Mouse (Mus musculus) midbrain, embryonic 14.5 days (tissue): ENCODE measurements around the gene Rsph3a. TPM values are rescaled to one million over a fixed set of nuclear protein-coding genes. Genes with fewer than 3 reads are reported as not detected.

Experiments used
- ATAC-seq: fragments of 200-750 bp; cut with Nextera tagmentation; 2 replicates; pipeline ENCODE4 v1.8.0; 2017; ENCODE audit warnings: moderate number of reproducible peaks, moderate library complexity; ENCODE audit not compliant: low FRiP score, low TSS enrichment
- DNase-seq: peaks from one replicate; pipeline ENCODE4 v3.0.0-alpha.2; 2015
- H3K27ac ChIP-seq: fragments of 300-500 bp; sonication (generic); replicated peaks from 2 replicates; pipeline ENCODE4 v1.5.1; 2014; ENCODE audit warnings: mild to moderate bottlenecking, low read depth, low read length, moderate library complexity
- H3K27me3 ChIP-seq: fragments of 300-500 bp; sonication (generic); 2 replicates; pipeline ENCODE4 v1.6.1; 2014; ENCODE audit warnings: low read length, control low read depth, mixed read lengths; ENCODE audit not compliant: control insufficient read depth, insufficient read depth
- H3K36me3 ChIP-seq: fragments of 300-500 bp; sonication (generic); 2 replicates; pipeline ENCODE4 v1.6.1; 2014; ENCODE audit warnings: low read length, control low read depth; ENCODE audit not compliant: control insufficient read depth, insufficient read depth
- H3K4me1 ChIP-seq: fragments of 300-500 bp; sonication (generic); 2 replicates; pipeline ENCODE4 v1.6.1; 2014; ENCODE audit warnings: mild to moderate bottlenecking, antibody characterized with exemption, low read length, control low read depth; ENCODE audit not compliant: control insufficient read depth, insufficient read depth
- H3K4me2 ChIP-seq: fragments of 300-500 bp; sonication (generic); 2 replicates; pipeline ENCODE4 v1.6.1; 2014; ENCODE audit warnings: mild to moderate bottlenecking, low read length, moderate library complexity
- H3K4me3 ChIP-seq: fragments of 300-500 bp; sonication (generic); replicated peaks from 2 replicates; pipeline ENCODE4 v1.5.1; 2014; ENCODE audit warnings: low read depth, low read length
- H3K9ac ChIP-seq: fragments of 300-500 bp; sonication (generic); replicated peaks from 2 replicates; pipeline ENCODE4 v1.6.1; 2014; ENCODE audit warnings: mild to moderate bottlenecking, low read length, moderate library complexity
- H3K9me3 ChIP-seq: fragments of 300-500 bp; sonication (generic); 2 replicates; pipeline ENCODE4 v1.6.1; 2016; ENCODE audit warnings: low read length, control low read depth, mixed read lengths; ENCODE audit not compliant: control insufficient read depth
- WGBS: fragments of 180-500 bp; shearing (Covaris S2); extraction: QIAGEN DNeasy Blood & Tissue Kit; methylation state at CpG from one replicate; pipeline ENCODE4 v1.1.7; 2014; 5-methylcytosine and 5-hydroxymethylcytosine counted together
- polyA plus RNA-seq: library from polyadenylated mRNA; unstranded; fragments of >200 nt; fragmentation: Nextera tagmentation; extraction: Ambion mirVana; gene quantifications from 2 replicates; pipeline ENCODE4 v1.2.1, GENCODE M21; 2014

Rsph3a gene
- polyA plus RNA-seq, 1 experiment from 2014 or later, result 84.0 TPM

DNA sequence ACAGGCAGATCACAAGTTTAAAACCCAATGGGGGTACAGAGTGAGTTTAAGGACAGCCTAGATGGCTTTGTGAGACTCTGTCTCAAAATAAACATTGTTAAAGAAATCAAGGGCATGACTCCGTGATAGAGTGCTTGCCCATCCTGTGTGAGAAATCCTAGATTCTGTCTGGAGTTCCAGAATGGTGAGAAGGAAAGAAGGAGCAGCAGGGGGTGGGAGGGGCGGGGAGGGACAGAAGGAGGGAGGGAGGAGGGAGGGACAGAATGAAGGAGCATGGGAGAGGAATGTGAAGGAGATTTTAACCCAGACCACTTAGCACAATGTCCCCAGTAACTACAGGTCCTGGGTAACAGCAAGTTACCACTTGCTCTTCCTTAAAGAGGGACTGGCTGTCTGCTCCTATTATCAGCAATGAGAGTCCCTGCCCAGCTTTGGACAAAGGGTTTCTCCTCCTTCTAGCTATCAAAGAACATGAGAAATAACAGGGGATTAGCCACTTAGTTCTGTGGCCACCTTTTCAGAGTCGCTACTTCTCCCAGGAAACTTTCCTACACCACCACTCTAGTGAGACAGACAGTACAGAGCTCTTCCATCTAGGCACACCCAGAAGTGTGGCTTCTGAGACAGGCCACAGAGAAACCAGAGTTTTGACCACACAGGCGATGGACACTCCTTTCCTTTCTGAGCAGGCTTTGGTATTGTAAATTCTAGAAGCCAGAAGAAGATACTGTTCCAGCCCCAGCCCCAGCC is 39.3 kb upstream of the Rsph3a start:
- Histone ChIP-seq H3K9me3 (peaks cover 2% of the 10 kb centered on the region; the same call in 1 of the 2 replicates), H3K27me3 (no peaks in the 10 kb centered on the region), H3K4me2 (no peak overlapping the region), H3K36me3 (no peaks in the 10 kb centered on the region), H3K27ac (no peak overlapping the region), H3K4me3 (no peak overlapping the region), H3K4me1 (no peaks in the 10 kb centered on the region), H3K9ac (no peak overlapping the region)
- 38% methylated on average over 4 of the region's 4 CpGs for whole genome bisulfite sequencing
- ATAC-seq (no peak), DNase-seq (no peak)

DNA sequence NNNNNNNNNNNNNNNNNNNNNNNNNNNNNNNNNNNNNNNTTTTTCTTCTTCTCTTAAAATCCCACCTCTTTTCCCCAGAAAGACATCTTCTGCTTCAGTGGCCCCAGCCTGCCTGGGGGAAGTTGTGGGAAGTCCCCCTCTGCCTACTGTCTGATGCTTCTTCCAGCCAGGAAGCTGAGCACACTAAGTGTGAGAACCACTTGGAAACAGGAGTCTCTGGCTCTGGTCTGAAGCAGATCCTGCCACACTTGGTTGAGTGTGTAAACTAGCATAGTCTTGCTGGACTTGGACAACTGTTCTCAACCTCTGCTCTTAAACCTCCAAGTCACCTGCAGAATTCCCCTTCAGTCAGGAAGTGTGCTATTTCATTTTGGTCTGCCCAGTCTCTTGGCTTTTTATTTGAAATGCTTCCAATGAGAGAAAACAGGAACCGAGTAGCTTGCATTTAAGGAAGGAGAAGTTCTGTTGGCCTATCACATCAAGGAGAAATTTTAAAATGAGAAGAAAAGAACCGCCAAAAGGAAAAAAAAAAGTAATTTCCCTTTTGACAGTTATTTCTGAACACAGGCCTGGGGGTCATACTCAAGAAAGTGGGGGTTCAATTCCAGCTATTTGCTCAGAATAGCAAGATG is 30.7 kb upstream of the Rsph3a start:
- Histone ChIP-seq H3K4me1 (no peaks in the 10 kb centered on the region), H3K27ac (no peak overlapping the region), H3K36me3 (no peaks in the 10 kb centered on the region), H3K4me3 (no peak overlapping the region), H3K4me2 (no peak overlapping the region), H3K9ac (no peak overlapping the region), H3K9me3 (peaks cover 5% of the 10 kb centered on the region; the same call in 1 of the 2 replicates), H3K27me3 (no peaks in the 10 kb centered on the region)
- 84% methylated on average over 2 of the region's 2 CpGs for WGBS
- DNase-seq (no peak), ATAC-seq (no peak)

DNA sequence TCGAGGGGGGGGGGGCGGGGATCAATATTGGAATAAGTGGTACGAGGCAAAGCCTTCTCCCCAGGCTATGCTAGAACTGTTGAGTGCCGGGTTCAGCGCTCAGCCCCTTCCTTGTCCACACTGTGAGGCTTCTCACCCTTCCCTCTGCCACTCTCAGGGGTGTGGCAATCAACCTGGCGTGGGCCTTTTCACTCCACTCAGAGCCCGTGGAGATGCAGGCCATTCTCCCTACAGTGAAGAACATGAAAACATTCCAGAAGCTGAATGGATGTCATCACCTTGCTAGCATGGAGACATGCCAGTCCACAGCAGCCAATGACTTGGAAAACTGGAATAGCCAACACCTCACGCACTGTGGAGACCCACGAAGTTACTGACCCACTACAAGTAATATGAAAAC is 29.6 kb upstream of the Rsph3a start:
- WGBS, result 80% methylated on average over 9 of the region's 9 CpGs
- peaks cover 5% of the 10 kb centered on the region; the same call in 1 of the 2 replicates for H3K9me3 ChIP-seq

DNA sequence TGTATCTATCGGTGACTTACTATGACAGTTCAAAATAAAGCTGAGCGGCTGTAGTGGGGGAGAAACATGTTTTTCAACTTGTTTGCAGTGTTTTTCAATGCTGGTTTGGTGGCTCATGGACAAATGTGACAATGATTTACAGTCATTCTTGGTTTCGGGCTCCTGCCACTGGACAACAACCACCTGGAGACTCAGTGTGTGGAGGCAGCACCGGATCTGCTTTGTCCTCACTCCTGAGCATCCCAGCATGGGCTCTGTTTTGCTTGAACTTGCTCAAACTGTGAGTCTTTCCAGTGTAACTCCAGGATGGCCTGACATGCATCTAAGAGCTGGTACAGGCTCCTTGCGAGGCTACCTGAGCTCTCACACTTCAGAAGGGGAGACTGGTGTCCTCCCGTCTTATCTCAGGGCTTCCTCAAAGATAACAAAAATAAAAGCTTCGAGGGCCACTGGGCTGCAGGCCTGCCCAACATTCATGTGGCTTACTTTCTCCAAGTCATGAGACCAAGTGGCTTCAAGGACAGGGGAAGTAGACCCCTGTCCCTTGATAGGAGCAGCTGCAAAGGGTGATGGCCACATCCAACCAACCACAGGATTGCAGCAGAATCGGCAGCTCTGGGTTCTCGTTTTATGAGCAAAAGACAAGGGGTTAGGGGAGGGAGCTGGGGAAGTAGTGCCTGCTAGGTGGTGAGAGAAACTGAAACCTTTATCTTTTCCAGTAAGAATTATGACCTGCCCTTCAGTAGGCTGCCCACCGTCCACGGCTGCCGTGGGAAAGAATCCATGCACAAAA is 28.4 kb upstream of the Rsph3a start:
- Histone ChIP-seq H3K4me1 (no peaks in the 10 kb centered on the region), H3K4me3 (no peak overlapping the region), H3K4me2 (no peak overlapping the region), H3K9ac (no peak overlapping the region), H3K27ac (no peak overlapping the region), H3K36me3 (no peaks in the 10 kb centered on the region), H3K9me3 (no peaks in the 10 kb centered on the region), H3K27me3 (no peaks in the 10 kb centered on the region)
- ATAC-seq (no peak), DNase-seq (no peak)
- WGBS, result 85% methylated on average over 12 of the region's 12 CpGs

More for the DNA sequence above, 29.6 kb upstream of the Rsph3a start:
- no peak overlapping the region for H3K4me3 ChIP-seq
- no peaks in the 10 kb centered on the region for H3K4me1 ChIP-seq
- DNase-seq (no peak), ATAC-seq (no peak)
- no peak overlapping the region for H3K4me2 ChIP-seq
- H3K36me3 ChIP-seq, result no peaks in the 10 kb centered on the region
- H3K27me3 ChIP-seq, result no peaks in the 10 kb centered on the region
- H3K9ac ChIP-seq, result no peak overlapping the region
- H3K27ac ChIP-seq, result no peak overlapping the region

DNA sequence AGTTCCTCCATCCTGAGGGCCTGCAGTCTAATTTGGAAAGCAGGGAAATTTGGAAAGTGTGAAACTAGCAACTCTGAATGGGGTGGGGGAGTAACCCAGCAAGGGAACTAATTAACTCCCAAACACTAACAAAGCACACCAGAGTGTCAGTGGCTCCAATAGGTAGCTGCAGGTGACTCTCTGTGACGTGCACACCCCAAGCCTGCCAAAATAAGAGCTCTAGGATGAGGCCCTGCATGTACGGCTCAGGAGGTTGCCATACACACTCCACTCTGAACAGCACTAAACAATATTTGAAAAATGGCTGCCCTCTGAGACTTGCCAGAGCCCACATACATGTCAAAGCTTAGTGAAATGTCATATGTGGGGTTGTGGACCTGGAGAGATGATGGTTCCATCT is 27.1 kb upstream of the Rsph3a start:
- no peaks in the 10 kb centered on the region for H3K9me3 ChIP-seq
- no peak overlapping the region for H3K9ac ChIP-seq
- H3K27ac ChIP-seq, result no peak overlapping the region
- ATAC-seq (no peak), DNase-seq (no peak)
- no peaks in the 10 kb centered on the region for H3K36me3 ChIP-seq
- no peaks in the 10 kb centered on the region for H3K27me3 ChIP-seq
- H3K4me3 ChIP-seq, result no peak overlapping the region
- no peak overlapping the region for H3K4me2 ChIP-seq
- WGBS, result 78% methylated on average over 2 of the region's 2 CpGs
- no peaks in the 10 kb centered on the region for H3K4me1 ChIP-seq

DNA sequence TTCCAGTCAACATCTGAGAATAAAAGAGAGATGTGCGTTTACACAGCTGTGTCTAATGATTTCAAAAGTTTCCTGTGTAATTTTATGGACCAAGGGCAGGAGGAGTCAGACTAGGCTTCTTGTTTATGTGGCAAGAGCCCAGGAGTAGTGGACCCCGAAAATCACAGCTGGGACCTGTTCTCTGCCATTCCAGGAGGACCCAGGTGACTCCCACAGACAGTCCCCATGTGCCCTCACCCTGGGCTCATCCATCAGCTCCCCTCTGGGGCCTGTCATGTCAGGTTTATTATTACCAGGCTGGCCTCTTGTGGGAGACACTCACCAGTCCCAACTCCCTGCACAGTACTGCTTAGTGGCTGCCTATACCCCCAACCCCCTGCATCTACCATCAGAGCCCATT is 26.2 kb upstream of the Rsph3a start:
- ATAC-seq (no peak), DNase-seq (no peak)
- 88% methylated on average over 2 of the region's 2 CpGs for WGBS
- Histone ChIP-seq H3K27me3 (no peaks in the 10 kb centered on the region), H3K9ac (no peak overlapping the region), H3K27ac (no peak overlapping the region), H3K4me2 (no peak overlapping the region), H3K4me3 (no peak overlapping the region), H3K4me1 (no peaks in the 10 kb centered on the region), H3K36me3 (no peaks in the 10 kb centered on the region), H3K9me3 (no peaks in the 10 kb centered on the region)

DNA sequence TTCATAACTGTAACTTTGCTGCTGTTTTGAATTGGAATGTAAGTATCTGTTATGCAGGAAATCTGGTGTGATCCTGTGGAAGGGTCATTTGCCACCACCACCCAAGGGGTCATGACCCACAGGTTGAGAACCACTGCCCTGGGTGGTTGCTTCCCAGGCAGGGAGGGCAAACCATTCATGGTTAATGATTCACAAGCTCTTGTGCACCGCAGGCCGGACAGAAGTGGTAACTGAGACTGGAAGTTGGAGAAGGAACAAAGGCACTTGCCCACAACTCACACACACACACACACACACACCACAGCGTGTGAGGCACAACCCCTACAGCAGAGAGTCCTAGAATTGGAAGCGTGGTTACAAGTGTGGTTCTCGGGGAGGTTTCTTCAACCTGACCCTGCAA is 22.9 kb upstream of the Rsph3a start:
- DNase-seq, result no peak
- WGBS, result 95% methylated on average over 5 of the region's 5 CpGs

DNA sequence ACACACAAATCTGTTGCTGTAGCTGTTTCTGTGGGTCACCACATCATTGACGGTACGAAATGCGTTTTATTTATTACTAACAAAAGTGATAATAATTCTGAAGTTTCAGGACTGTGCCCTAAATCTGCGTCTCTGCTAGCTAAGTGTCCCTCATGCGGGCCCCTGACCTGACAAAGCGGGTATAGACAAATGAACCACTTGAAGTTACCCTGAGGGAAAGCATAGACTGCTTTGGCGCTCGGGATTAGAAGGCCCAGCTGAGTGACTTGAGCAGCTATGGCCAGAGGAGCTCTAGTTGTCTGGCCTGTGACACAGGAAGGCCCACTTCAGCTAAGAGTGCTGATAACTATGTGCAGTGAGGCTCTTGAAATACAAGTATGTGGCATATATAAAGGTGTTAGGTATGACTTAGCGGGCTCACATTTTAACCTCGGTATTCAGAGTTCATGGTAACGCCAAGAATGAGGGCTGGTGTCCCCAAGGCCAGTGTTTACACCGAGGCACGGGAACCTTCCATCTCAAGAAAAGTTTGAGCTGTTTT is 21.2 kb upstream of the Rsph3a start:
- Histone ChIP-seq H3K4me1 (0 out of 2 replicates have a peak, but pooled peaks cover under 1% of the 10 kb centered on the region), H3K36me3 (no peaks in the 10 kb centered on the region), H3K9ac (no peak overlapping the region), H3K4me2 (no peak overlapping the region), H3K27me3 (no peaks in the 10 kb centered on the region), H3K9me3 (no peaks in the 10 kb centered on the region), H3K4me3 (no peak overlapping the region), H3K27ac (no peak overlapping the region)
- DNase-seq (no peak), ATAC-seq (no peak)
- WGBS, result 93% methylated on average over 13 of the region's 13 CpGs

More for the DNA sequence above, 22.9 kb upstream of the Rsph3a start:
- Histone ChIP-seq H3K27me3 (no peaks in the 10 kb centered on the region), H3K4me1 (no peaks in the 10 kb centered on the region), H3K4me2 (no peak overlapping the region), H3K4me3 (no peak overlapping the region), H3K36me3 (no peaks in the 10 kb centered on the region), H3K9me3 (no peaks in the 10 kb centered on the region), H3K27ac (no peak overlapping the region), H3K9ac (no peak overlapping the region)
- no peak for ATAC-seq
